Mouse (Mus musculus) thymus, postnatal 36 days (tissue): ENCODE results near the gene Hist3h2a.

Experiments used
- DNase-seq, 2 experiments: peaks; one replicate each; pipeline ENCODE4 v3.0.0; 2022; ENCODE audit warnings: mixed read lengths in 2 of 2

Gene Hist3h2a

DNA sequence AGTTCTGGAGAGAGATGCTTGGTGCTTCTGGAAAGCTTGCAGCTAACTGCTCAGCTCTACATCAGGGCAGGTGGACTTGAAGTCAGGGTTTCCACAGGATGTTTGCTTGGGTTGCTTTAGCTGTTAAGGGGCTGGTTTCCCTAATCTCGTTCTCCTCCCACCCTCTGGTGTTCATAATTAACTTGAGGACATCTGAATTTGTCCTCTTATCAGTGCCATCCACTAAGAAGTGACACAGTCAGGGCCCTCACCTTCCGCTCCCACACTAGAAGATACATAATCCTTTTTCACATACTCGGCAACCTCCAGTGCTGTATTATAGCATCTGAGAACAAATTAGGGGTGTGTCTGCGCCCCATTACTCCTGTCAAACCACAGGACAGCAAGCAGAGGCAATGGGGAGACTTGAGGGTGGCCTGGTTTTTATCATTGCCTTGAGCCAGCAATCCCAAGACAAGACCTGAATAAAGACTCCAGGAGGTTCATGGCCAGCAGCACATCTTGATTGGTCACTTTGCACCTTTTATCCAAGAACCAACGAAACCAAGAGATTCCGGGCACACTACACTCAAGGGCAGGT, 38.7 kb downstream of the Hist3h2a start:
- DNase-seq, result no peak

DNA sequence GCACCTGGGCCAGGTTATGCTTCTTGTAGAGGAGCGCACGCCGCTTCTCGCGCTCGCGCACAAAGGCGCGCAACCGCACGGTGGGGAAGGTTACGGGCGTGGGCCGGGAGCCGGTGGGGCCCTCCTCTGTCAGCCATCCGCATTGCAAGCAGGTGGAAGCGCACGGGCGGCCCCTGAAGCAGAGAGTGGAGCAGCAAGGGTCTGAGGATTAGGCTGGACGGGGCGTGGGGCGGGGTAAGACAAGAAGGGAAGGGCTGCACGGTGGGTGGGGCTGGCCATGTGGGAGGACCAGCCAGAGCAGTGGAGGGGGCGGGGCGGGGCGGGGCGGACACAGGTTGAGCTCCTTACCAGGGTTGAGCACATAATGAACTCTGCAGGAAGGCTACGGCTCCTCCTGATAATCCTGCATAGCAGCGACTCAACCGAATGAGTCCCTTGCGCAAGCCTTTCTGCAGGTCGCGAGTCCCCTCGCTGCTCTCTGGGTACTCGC, 39.9 kb downstream of the Hist3h2a start:
- peak; percentile 67 to 70 for DNase-seq

DNA sequence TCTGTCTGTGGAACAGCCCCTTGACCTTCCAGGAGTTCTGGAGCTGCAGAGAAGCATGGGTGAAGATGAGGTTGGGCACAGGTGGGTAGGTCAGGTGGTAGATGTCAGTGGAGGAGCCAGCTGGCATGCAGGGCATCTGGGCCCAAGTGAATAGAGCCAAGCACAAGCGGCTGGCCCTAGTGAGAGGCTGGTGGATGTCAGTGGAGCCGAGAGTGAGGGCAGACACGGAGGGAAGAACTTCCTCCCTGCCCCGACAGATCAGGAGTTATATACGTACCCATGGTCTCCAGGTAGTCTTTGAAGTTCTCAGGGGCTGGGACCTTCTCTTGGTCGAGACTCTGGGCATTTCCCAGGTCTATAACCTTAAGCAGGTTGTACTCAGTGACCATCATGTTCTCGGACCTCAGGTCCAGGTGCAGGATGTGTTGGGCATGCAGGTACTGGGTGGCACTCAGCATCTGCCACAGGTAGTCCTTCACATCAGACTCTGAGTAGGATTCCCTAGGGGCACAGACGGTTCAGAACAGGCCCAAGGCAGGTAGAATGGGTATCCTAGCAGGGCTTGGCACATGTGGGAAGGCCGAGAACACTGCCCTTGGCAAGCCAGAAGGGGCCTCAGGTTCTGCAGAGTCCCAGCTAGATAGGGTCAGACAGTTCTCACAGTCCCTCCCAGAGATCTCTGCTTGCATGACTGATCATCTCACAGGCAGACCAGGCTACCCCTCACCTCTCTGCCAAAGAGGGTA, 40.7 kb downstream of the Hist3h2a start:
- DNase-seq, result no peak

DNA sequence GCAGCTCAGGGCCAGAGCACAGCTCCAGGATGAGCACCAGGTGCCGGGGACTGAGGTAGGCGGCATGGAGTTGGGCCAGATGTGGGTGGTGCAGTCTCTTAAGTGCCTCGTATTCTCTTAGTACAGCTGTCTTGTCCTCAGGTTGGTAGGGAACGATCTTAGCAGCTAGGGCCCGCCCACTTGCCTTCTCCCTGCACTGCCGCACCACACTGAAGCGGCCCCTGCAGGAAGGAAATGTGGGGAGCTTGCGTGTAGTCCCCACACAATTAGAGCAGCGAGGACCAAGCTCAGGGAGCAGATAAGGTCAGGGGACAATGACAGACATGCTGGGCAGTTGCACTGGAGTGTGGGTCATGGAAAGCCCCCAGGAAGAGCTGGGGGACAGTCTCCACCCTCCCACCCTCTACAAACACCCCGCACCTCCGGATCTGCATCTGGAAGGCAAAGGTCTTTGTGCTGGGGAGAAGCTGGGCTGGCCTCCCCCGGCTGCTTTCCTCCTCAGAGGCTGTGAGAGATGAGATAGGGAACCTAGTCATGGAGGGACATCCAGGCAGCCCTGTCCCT, 41.4 kb downstream of the Hist3h2a start:
- DNase-seq, result peak; percentile 75 to 84

DNA sequence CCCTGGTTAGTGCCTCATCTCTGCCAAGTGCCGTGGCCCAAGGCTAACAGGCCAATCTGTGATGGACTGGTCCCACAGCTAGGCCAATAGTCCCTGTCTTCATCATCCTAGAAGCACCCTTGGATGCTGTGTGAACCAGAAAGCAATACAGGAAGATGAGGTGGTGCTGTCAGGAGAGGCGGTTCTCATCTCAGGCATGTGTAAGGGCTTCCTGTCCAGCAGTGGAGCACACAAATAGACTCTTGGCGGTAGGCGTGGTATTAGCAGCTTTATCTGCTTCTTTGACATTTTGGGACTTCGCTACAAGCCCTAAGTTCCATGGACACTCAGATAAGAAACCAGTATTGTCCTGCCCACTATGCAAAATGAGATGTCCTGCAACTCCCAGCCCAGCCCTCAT, 43.1 kb downstream of the Hist3h2a start:
- DNase-seq, result no peak

DNA sequence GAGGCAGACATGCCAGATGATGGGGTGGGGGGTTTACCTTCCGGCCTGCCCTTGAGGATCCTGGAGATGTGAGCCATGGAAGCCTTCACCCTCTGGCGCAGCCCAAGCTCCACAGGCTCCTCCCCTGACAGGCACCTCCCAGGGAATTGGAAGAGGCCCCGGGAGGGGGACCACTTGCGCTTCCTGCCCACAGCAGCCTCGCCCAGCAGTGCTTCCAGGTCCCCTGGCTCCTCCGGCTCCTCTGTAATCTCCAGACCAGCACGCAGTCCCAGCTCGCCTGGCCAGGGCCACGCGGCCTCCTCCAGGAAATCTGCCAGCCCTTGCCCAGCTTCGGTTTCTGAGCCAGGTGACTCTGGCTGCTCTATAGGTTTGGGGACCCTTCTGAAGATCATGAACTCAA, 44.7 kb downstream of the Hist3h2a start:
- DNase-seq, result no peak

DNA sequence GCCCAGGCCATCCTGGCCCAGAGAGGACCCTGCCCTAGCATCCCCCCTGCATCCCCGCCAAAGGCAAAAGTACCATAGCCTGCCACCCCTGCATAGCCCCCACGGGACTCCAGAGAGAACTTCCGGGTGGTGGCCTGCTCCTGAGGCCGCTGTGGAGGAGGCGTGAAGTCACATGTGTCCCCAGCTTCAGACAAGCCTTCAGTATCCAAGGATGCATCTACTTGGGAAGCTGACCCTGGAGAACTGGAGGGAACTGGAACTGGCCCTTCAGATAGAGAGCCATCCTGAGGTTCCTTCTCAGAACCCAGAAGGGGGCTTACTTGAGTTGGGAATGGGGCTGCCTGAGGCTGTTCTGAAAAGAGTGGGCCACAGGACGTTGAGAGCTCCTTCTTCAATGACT, 45.3 kb downstream of the Hist3h2a start:
- no peak for DNase-seq

DNA sequence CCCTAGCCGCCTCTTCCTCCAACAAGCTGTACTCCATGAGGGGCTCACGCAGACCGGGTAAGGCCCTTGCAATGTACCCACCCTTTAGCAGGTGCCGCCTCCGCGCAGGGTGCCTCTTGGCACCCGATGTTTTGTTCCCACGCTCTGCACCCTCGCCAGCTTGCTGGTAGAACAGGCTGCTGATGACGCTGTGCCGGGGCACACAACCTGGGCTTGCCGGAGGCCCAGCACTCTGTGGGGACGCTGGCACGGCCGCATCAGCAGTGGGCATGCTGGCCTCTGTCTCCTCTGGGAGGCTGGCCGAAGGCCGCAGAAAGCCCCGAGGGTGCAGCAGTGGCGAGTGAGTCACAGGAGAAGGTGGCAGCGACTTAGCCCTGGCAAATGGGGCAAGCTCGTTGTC, 46.1 kb downstream of the Hist3h2a start:
- DNase-seq, result no peak

DNA sequence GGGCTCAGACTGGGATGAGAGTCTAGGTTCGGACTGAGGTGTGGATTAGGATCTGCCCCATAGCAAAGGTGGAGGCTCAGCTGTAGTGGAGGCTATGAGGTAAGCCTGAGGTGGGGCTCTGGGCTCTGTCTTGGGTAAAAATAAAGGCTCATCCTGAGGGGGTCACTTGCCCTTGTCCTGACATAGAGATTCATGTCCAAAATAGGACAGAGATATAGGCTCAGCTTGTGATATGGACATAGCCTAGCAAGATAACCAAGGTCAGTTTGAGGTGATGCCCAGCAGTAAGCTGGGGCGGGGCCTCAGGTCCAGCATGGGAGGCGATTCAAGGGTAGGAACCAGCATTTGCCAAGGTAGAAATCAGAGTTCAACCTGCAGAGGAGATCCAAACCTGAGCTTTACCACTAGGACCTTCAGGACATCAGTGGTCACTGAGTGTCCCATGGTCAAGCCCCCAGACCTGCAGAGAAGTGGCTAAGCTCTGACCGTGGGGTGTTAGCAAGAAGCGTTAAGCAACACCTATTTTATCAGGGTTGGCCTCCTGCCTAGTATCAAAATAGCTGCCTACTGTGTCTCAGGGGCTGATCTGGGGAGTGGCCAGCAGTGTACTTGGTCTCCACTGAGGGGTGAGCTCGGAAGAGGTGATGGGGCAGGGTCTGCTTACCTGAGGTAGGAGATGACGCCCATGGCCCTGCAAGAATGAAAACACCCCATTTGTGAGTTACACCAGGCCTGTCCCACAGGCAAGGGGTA, 48.0 kb downstream of the Hist3h2a start:
- no peak for DNase-seq
